11 mouse cellular contexts compared by ENCODE assay signal in genomic region chr10:79735361-79735760, GRCm38 (mm10). TPM values are rescaled to one million over a fixed set of nuclear protein-coding genes. Genes with fewer than 3 reads are reported as not detected.
A peak's percentile ranks its signal among the peaks of the same experiment; 100 is the strongest.
DNase-seq lines count a peak whose midpoint lies in the region; ATAC-seq and TF ChIP-seq lines count a peak whose summit lies in the region.
"Had no signal": no experiment of that assay in that cellular context is flagged by ENCODE, and none has a peak within 500 bp of the region (broad histone marks: within the 10 kb centered on the region; RNA-seq: fewer than 3 reads in every experiment).

No protein-coding gene starts in this region.

- no peak for TF ChIP-seq EP300 in lung, postnatal 0 days (IDR thresholded peaks at IDR 0.05)
- TF ChIP-seq EP300 in liver, postnatal 0 days (IDR thresholded peaks at IDR 0.05; ENCODE audit: low read depth): no peak

- H3K27me3 ChIP-seq in heart, embryonic 13.5 days (replicated peaks): peaks cover 30% of the 10 kb centered on the region
- no peaks in the 10 kb centered on the region for H3K27me3 ChIP-seq in lung, postnatal 0 days (replicated peaks; ENCODE audit: insufficient read depth, low read length)
- H3K27me3 ChIP-seq in embryonic facial prominence, embryonic 11.5 days (ENCODE audit: control insufficient read depth, insufficient read depth, low read length): peaks cover 5% of the 10 kb centered on the region; the same call in 1 of the 2 replicates
- H3K27me3 ChIP-seq in liver, postnatal 0 days (ENCODE audit: insufficient read depth, low read length): no peaks in the 10 kb centered on the region

- 34% methylated on average over 49 of the region's 52 CpGs for WGBS in heart, embryonic 13.5 days
- 38% methylated on average over 43 of the region's 52 CpGs for WGBS in lung, postnatal 0 days
- 17% methylated on average over 26 of the region's 52 CpGs for WGBS in embryonic facial prominence, embryonic 11.5 days
- 55% methylated on average over 46 of the region's 52 CpGs for WGBS in liver, postnatal 0 days (ENCODE audit: insufficient replicate concordance)

- H3K9ac ChIP-seq in heart, embryonic 13.5 days: no peak overlapping the region
- H3K9ac ChIP-seq in lung, postnatal 0 days (replicated peaks; ENCODE audit: low read depth): no peak overlapping the region
- H3K9ac ChIP-seq in embryonic facial prominence, embryonic 11.5 days (replicated peaks; ENCODE audit: low read length): no peak overlapping the region
- no peak overlapping the region for H3K9ac ChIP-seq in liver, postnatal 0 days (replicated peaks)

- TF ChIP-seq CTCF in lung, postnatal 0 days (IDR thresholded peaks at IDR 0.05): peak; percentile 12; the same call in 1 of the 2 replicates
- no peak for TF ChIP-seq CTCF in liver, postnatal 0 days (IDR thresholded peaks at IDR 0.05; ENCODE audit: low read depth)

- H3K27ac ChIP-seq in heart, embryonic 13.5 days (replicated peaks): no peak overlapping the region
- no peak overlapping the region for H3K27ac ChIP-seq in lung, postnatal 0 days (ENCODE audit: low read length)
- no peak overlapping the region for H3K27ac ChIP-seq in embryonic facial prominence, embryonic 11.5 days (replicated peaks; ENCODE audit: low read depth, low read length)
- H3K27ac ChIP-seq in liver, postnatal 0 days (ENCODE audit: low read depth): no peak overlapping the region

- peak overlapping the region; percentile 44 for H3K4me2 ChIP-seq in heart, embryonic 13.5 days
- H3K4me2 ChIP-seq in lung, postnatal 0 days (replicated peaks; ENCODE audit: low read depth, low read length): no peak overlapping the region
- H3K4me2 ChIP-seq in embryonic facial prominence, embryonic 11.5 days (ENCODE audit: low read depth, low read length): peak overlapping the region; percentile 13; the same call in 1 of the 2 replicates
- H3K4me2 ChIP-seq in liver, postnatal 0 days (ENCODE audit: low read depth, low read length): no peak overlapping the region

- peaks cover 56% of the 10 kb centered on the region for H3K9me3 ChIP-seq in heart, embryonic 13.5 days
- peaks cover 11% of the 10 kb centered on the region for H3K9me3 ChIP-seq in lung, postnatal 0 days (ENCODE audit: low read length)
- peaks cover 9% of the 10 kb centered on the region for H3K9me3 ChIP-seq in embryonic facial prominence, embryonic 11.5 days (replicated peaks; ENCODE audit: control insufficient read depth, low read length)
- 0 out of 2 replicates have a peak, but pooled peaks cover 5% of the 10 kb centered on the region for H3K9me3 ChIP-seq in liver, postnatal 0 days (ENCODE audit: low read length)

- peaks cover 73% of the 10 kb centered on the region for H3K36me3 ChIP-seq in heart, embryonic 13.5 days
- H3K36me3 ChIP-seq in lung, postnatal 0 days (ENCODE audit: insufficient read depth, low read length): peaks cover 38% of the 10 kb centered on the region; the same call in 1 of the 2 replicates
- H3K36me3 ChIP-seq in embryonic facial prominence, embryonic 11.5 days (replicated peaks; ENCODE audit: control insufficient read depth, insufficient read depth, low read depth, low read length): peaks cover 39% of the 10 kb centered on the region
- H3K36me3 ChIP-seq in liver, postnatal 0 days (replicated peaks; ENCODE audit: insufficient read depth, low read length): peaks cover 41% of the 10 kb centered on the region

- intact Hi-C loops in heart, postnatal 36 days (cut with DNase I): no loop called here
- intact Hi-C loops in left cerebral cortex, postnatal 36 days (cut with DNase I): no loop called here

- H3K4me3 ChIP-seq in heart, embryonic 13.5 days: peak overlapping the region; percentile 25
- no peak overlapping the region for H3K4me3 ChIP-seq in lung, postnatal 0 days (ENCODE audit: low read depth, low read length)
- no peak overlapping the region for H3K4me3 ChIP-seq in embryonic facial prominence, embryonic 11.5 days (ENCODE audit: low read depth, low read length)
- no peak overlapping the region for H3K4me3 ChIP-seq in liver, postnatal 0 days (ENCODE audit: low read depth, low read length)

- peaks cover 6% of the 10 kb centered on the region; the same call in 1 of the 2 replicates for H3K4me1 ChIP-seq in heart, embryonic 13.5 days
- no peaks in the 10 kb centered on the region for H3K4me1 ChIP-seq in lung, postnatal 0 days (ENCODE audit: insufficient read depth, low read depth, low read length)
- no peaks in the 10 kb centered on the region for H3K4me1 ChIP-seq in embryonic facial prominence, embryonic 11.5 days (ENCODE audit: control insufficient read depth, insufficient read depth, low read length)
- no peaks in the 10 kb centered on the region for H3K4me1 ChIP-seq in liver, postnatal 0 days (ENCODE audit: insufficient read depth)

- ATAC-seq in heart, embryonic 13.5 days (ENCODE audit: extremely low read depth, insufficient number of reproducible peaks, low FRiP score, low TSS enrichment): no peak
- 0 out of 2 replicates have a peak, but pooled peaks have one; percentile 26 for ATAC-seq in lung, postnatal 0 days
- ATAC-seq in embryonic facial prominence, embryonic 11.5 days (replicated peaks; ENCODE audit: insufficient number of reproducible peaks, low FRiP score, low TSS enrichment, low read depth): no peak
- ATAC-seq in liver, postnatal 0 days: 0 out of 2 replicates have a peak, but pooled peaks have one; percentile 9

- no peak for DNase-seq in heart, postnatal 36 days
- DNase-seq in lung, postnatal 0 days (ENCODE audit: low spot score): no peak
- no peak for DNase-seq in lung, postnatal 25 days (ENCODE audit: low spot score)
- no peak for DNase-seq in embryonic facial prominence, embryonic 11.5 days (ENCODE audit: low spot score)
- no peak for DNase-seq in liver, postnatal 0 days
- DNase-seq in left cerebral cortex, postnatal 36 days (ENCODE audit: low spot score in 2 of 2): no peak
- DNase-seq: right cerebral cortex, postnatal 25 days had no signal

RNA-seq across cellular contexts. Expression of gene Polrmt, which starts 11.0 kb away (rescaled TPM):
- polyA plus RNA-seq in heart, embryonic 13.5 days (2015; fragmentation: Nextera tagmentation; extraction: Ambion mirVana): 30.2 and 30.9 TPM in 2 replicates
- 10 to 100 TPM; 42.3 to 48.0 TPM for total RNA-seq in heart, postnatal 36 days (2021)
- 17.4 and 22.4 TPM in 2 replicates for polyA plus RNA-seq in lung, postnatal 0 days (2015; fragmentation: Nextera tagmentation; extraction: Ambion mirVana)
- 30.5 and 35.6 TPM in 2 replicates for polyA plus RNA-seq in embryonic facial prominence, embryonic 11.5 days (2014; fragmentation: Nextera tagmentation; extraction: Ambion mirVana)
- 9.9 and 12.6 TPM in 2 replicates for polyA plus RNA-seq in liver, postnatal 0 days (2015; fragmentation: Nextera tagmentation; extraction: Ambion mirVana)
- total RNA-seq in left cerebral cortex, postnatal 36 days (2021): 10 to 100 TPM; 44.9 to 49.7 TPM

RNA-seq across cellular contexts. Expression of gene Hcn2, which starts 18.9 kb away (rescaled TPM):
- polyA plus RNA-seq in heart, embryonic 13.5 days (2015; fragmentation: Nextera tagmentation; extraction: Ambion mirVana): 0.06 and 0.09 TPM in 2 replicates
- 10 to 100 TPM; 20.0 to 26.8 TPM for total RNA-seq in heart, postnatal 36 days (2021)
- polyA plus RNA-seq in lung, postnatal 0 days (2015; fragmentation: Nextera tagmentation; extraction: Ambion mirVana): 0.12 and 0.15 TPM in 2 replicates
- 0.14 and 0.21 TPM in 2 replicates for polyA plus RNA-seq in embryonic facial prominence, embryonic 11.5 days (2014; fragmentation: Nextera tagmentation; extraction: Ambion mirVana)
- polyA plus RNA-seq in liver, postnatal 0 days (2015; fragmentation: Nextera tagmentation; extraction: Ambion mirVana): 0.04 and 0.06 TPM in 2 replicates
- 100 to 1,000 TPM; 128 to 152 TPM for total RNA-seq in left cerebral cortex, postnatal 36 days (2021)

RNA-seq across cellular contexts. Expression of gene Fgf22, which starts 19.5 kb away (rescaled TPM):
- polyA plus RNA-seq in heart, embryonic 13.5 days (2015; fragmentation: Nextera tagmentation; extraction: Ambion mirVana): 0.17 TPM in 1 of 2 replicates, not detected in the other
- total RNA-seq in heart, postnatal 36 days (2021): not detected
- polyA plus RNA-seq in lung, postnatal 0 days (2015; fragmentation: Nextera tagmentation; extraction: Ambion mirVana): 0.18 TPM in 1 of 2 replicates, not detected in the other
- 0.25 and 0.38 TPM in 2 replicates for polyA plus RNA-seq in embryonic facial prominence, embryonic 11.5 days (2014; fragmentation: Nextera tagmentation; extraction: Ambion mirVana)
- not detected in 2 replicates for polyA plus RNA-seq in liver, postnatal 0 days (2015; fragmentation: Nextera tagmentation; extraction: Ambion mirVana)
- 1 to 10 TPM; 4.0 to 4.7 TPM for total RNA-seq in left cerebral cortex, postnatal 36 days (2021)
- total RNA-seq: gastrocnemius, adult 18-20 months; liver, adult 2 months had no signal
- polyA plus RNA-seq: G1E; liver, adult 2 months had no signal

RNA-seq across cellular contexts. Expression of gene Bsg, which starts 31.1 kb away (rescaled TPM):
- 1,093 and 1,212 TPM in 2 replicates for polyA plus RNA-seq in heart, embryonic 13.5 days (2015; fragmentation: Nextera tagmentation; extraction: Ambion mirVana)
- total RNA-seq in heart, postnatal 36 days (2021): 1,000 to 10,000 TPM; 1,389 to 1,395 TPM
- polyA plus RNA-seq in lung, postnatal 0 days (2015; fragmentation: Nextera tagmentation; extraction: Ambion mirVana): 1,234 and 1,299 TPM in 2 replicates
- 630 and 667 TPM in 2 replicates for polyA plus RNA-seq in embryonic facial prominence, embryonic 11.5 days (2014; fragmentation: Nextera tagmentation; extraction: Ambion mirVana)
- 979 and 1,075 TPM in 2 replicates for polyA plus RNA-seq in liver, postnatal 0 days (2015; fragmentation: Nextera tagmentation; extraction: Ambion mirVana)
- 100 to 1,000 TPM; 593 to 646 TPM for total RNA-seq in left cerebral cortex, postnatal 36 days (2021)

RNA-seq across cellular contexts. Expression of gene Rnf126, which starts 31.4 kb away (rescaled TPM):
- polyA plus RNA-seq in heart, embryonic 13.5 days (2015; fragmentation: Nextera tagmentation; extraction: Ambion mirVana): 61.4 and 66.3 TPM in 2 replicates
- 10 to 100 TPM; 23.6 to 24.6 TPM for total RNA-seq in heart, postnatal 36 days (2021)
- polyA plus RNA-seq in lung, postnatal 0 days (2015; fragmentation: Nextera tagmentation; extraction: Ambion mirVana): 40.5 and 45.9 TPM in 2 replicates
- 65.1 and 72.7 TPM in 2 replicates for polyA plus RNA-seq in embryonic facial prominence, embryonic 11.5 days (2014; fragmentation: Nextera tagmentation; extraction: Ambion mirVana)
- 28.2 and 34.1 TPM in 2 replicates for polyA plus RNA-seq in liver, postnatal 0 days (2015; fragmentation: Nextera tagmentation; extraction: Ambion mirVana)
- 100 to 1,000 TPM in 1 of 2 experiments, 10 to 100 TPM in 1; 92.7 to 104 TPM for total RNA-seq in left cerebral cortex, postnatal 36 days (2021)

Comparison
In these comparisons a context has a peak if more than half of its experiments do, and no peak if none do; other contexts are left out.
1. ATAC-seq: peak in lung, postnatal 0 days (single experiment) and liver, postnatal 0 days (single experiment); none in heart, embryonic 13.5 days (single experiment) and embryonic facial prominence, embryonic 11.5 days (single experiment).
2. H3K4me2 ChIP-seq: peak in heart, embryonic 13.5 days (single experiment) and embryonic facial prominence, embryonic 11.5 days (single experiment); none in lung, postnatal 0 days (single experiment) and liver, postnatal 0 days (single experiment).